Mouse (Mus musculus): ENCODE results near the gene Plekhh1. TPM values are rescaled to one million over a fixed set of nuclear protein-coding genes. Genes with fewer than 3 reads are reported as not detected.
A peak's percentile ranks its signal among the peaks of the same experiment; 100 is the strongest.

The Plekhh1 gene
- polyA plus RNA-seq, 1 experiment from 2014 or later: 4.9 TPM

GRCm38 (mm10) chr12:79060134-79060533, 31.2 kb downstream of the Plekhh1 start:
- Histone ChIP-seq H3K9me3 (no peaks in the 10 kb centered on the region), H3K27me3 (replicated peaks) (no peaks in the 10 kb centered on the region), H3K4me1 (peaks cover 13% of the 10 kb centered on the region; the same call in 1 of the 2 replicates), H3K27ac (peak overlapping the region; percentile 13), H3K9ac (no peak overlapping the region), H3K4me3 (replicated peaks) (no peak overlapping the region), H3K36me3 (0 out of 2 replicates have a peak, but pooled peaks cover under 1% of the 10 kb centered on the region), H3K4me2 (no peak overlapping the region)
- peak; percentile 71; the same call in 1 of the 2 replicates for ATAC-seq (ENCODE audit: insufficient read depth, low FRiP score, low read depth)
- 81% methylated on average over 9 of the region's 9 CpGs for WGBS

- Histone ChIP-seq H3K4me3 (replicated peaks) (no peak overlapping the region), H3K36me3 (no peaks in the 10 kb centered on the region), H3K27me3 (replicated peaks) (no peaks in the 10 kb centered on the region), H3K4me1 (peaks cover 13% of the 10 kb centered on the region; the same call in 1 of the 2 replicates), H3K27ac (peak overlapping the region; percentile 13), H3K9ac (no peak overlapping the region), H3K9me3 (no peaks in the 10 kb centered on the region), H3K4me2 (no peak overlapping the region)
- WGBS: 65% methylated on average over 7 of the region's 7 CpGs
- no peak for ATAC-seq (ENCODE audit: insufficient read depth, low FRiP score, low read depth)
Measured at GRCm38 (mm10) chr12:79060766-79061652, 32.0 kb downstream of the Plekhh1 start.

GRCm38 (mm10) chr12:79064451-79064850, 35.5 kb downstream of the Plekhh1 start:
- Histone ChIP-seq H3K9ac (no peak overlapping the region), H3K27me3 (replicated peaks) (no peaks in the 10 kb centered on the region), H3K9me3 (no peaks in the 10 kb centered on the region), H3K27ac (no peak overlapping the region), H3K4me3 (replicated peaks) (no peak overlapping the region), H3K36me3 (no peaks in the 10 kb centered on the region), H3K4me2 (no peak overlapping the region), H3K4me1 (peaks cover 13% of the 10 kb centered on the region; the same call in 1 of the 2 replicates)
- ATAC-seq (ENCODE audit: insufficient read depth, low FRiP score, low read depth): no peak
- 84% methylated on average over 13 of the region's 13 CpGs for WGBS

GRCm38 (mm10) chr12:79066431-79066830, 37.5 kb downstream of the Plekhh1 start:
- Histone ChIP-seq H3K27me3 (replicated peaks) (no peaks in the 10 kb centered on the region), H3K36me3 (0 out of 2 replicates have a peak, but pooled peaks cover 5% of the 10 kb centered on the region), H3K4me1 (peaks cover 3% of the 10 kb centered on the region; the same call in 1 of the 2 replicates), H3K9ac (no peak overlapping the region), H3K9me3 (no peaks in the 10 kb centered on the region), H3K4me2 (no peak overlapping the region), H3K4me3 (replicated peaks) (no peak overlapping the region), H3K27ac (no peak overlapping the region)
- no peak for ATAC-seq (ENCODE audit: insufficient read depth, low FRiP score, low read depth)
- WGBS: 83% methylated on average over 9 of the region's 9 CpGs

- Histone ChIP-seq H3K27me3 (replicated peaks) (no peaks in the 10 kb centered on the region), H3K4me3 (replicated peaks) (no peak overlapping the region), H3K4me2 (no peak overlapping the region), H3K36me3 (0 out of 2 replicates have a peak, but pooled peaks cover 5% of the 10 kb centered on the region), H3K9ac (no peak overlapping the region), H3K4me1 (no peaks in the 10 kb centered on the region), H3K27ac (no peak overlapping the region), H3K9me3 (no peaks in the 10 kb centered on the region)
- ATAC-seq (ENCODE audit: insufficient read depth, low FRiP score, low read depth): no peak
- WGBS: 85% methylated on average over 5 of the region's 5 CpGs
Measured at GRCm38 (mm10) chr12:79067526-79067925, 38.6 kb downstream of the Plekhh1 start.

GRCm38 (mm10) chr12:79068306-79068705, 39.3 kb downstream of the Plekhh1 start:
- H3K27ac ChIP-seq: no peak overlapping the region
- no peak overlapping the region for H3K4me2 ChIP-seq
- no peak overlapping the region for H3K4me3 ChIP-seq (replicated peaks)
- 0 out of 2 replicates have a peak, but pooled peaks cover 9% of the 10 kb centered on the region for H3K36me3 ChIP-seq
- no peaks in the 10 kb centered on the region for H3K9me3 ChIP-seq
- 92% methylated on average over 11 of the region's 11 CpGs for WGBS
- no peaks in the 10 kb centered on the region for H3K27me3 ChIP-seq (replicated peaks)
- ATAC-seq (ENCODE audit: insufficient read depth, low FRiP score, low read depth): no peak
- no peak overlapping the region for H3K9ac ChIP-seq
- H3K4me1 ChIP-seq: no peaks in the 10 kb centered on the region

- peaks cover 10% of the 10 kb centered on the region; the same call in 1 of the 2 replicates for H3K36me3 ChIP-seq
- no peaks in the 10 kb centered on the region for H3K27me3 ChIP-seq (replicated peaks)
- no peak for ATAC-seq (ENCODE audit: insufficient read depth, low FRiP score, low read depth)
- no peaks in the 10 kb centered on the region for H3K9me3 ChIP-seq
- no peak overlapping the region for H3K27ac ChIP-seq
- 81% methylated on average over 6 of the region's 6 CpGs for WGBS
- no peak overlapping the region for H3K9ac ChIP-seq
- H3K4me1 ChIP-seq: no peaks in the 10 kb centered on the region
- no peak overlapping the region for H3K4me3 ChIP-seq (replicated peaks)
- no peak overlapping the region for H3K4me2 ChIP-seq
Measured at GRCm38 (mm10) chr12:79069187-79069608, 40.2 kb downstream of the Plekhh1 start.

- ATAC-seq (ENCODE audit: insufficient read depth, low FRiP score, low read depth): no peak
- Histone ChIP-seq H3K9me3 (no peaks in the 10 kb centered on the region), H3K9ac (no peak overlapping the region), H3K27ac (no peak overlapping the region), H3K4me3 (replicated peaks) (no peak overlapping the region), H3K4me1 (no peaks in the 10 kb centered on the region), H3K36me3 (peaks cover 10% of the 10 kb centered on the region; the same call in 1 of the 2 replicates), H3K27me3 (replicated peaks) (no peaks in the 10 kb centered on the region), H3K4me2 (no peak overlapping the region)
- 88% methylated on average over 6 of the region's 6 CpGs for WGBS
Measured at GRCm38 (mm10) chr12:79069916-79070315, 41.0 kb downstream of the Plekhh1 start.

GRCm38 (mm10) chr12:79070736-79071333, 41.9 kb downstream of the Plekhh1 start:
- Histone ChIP-seq H3K4me1 (no peaks in the 10 kb centered on the region), H3K4me2 (no peak overlapping the region), H3K27me3 (replicated peaks) (no peaks in the 10 kb centered on the region), H3K36me3 (peaks cover 12% of the 10 kb centered on the region), H3K9ac (no peak overlapping the region), H3K4me3 (replicated peaks) (no peak overlapping the region), H3K9me3 (no peaks in the 10 kb centered on the region), H3K27ac (no peak overlapping the region)
- ATAC-seq (ENCODE audit: insufficient read depth, low FRiP score, low read depth): no peak
- WGBS: 81% methylated on average over 9 of the region's 9 CpGs

GRCm38 (mm10) chr12:79072576-79072975, 43.6 kb downstream of the Plekhh1 start:
- no peak for ATAC-seq (ENCODE audit: insufficient read depth, low FRiP score, low read depth)
- Histone ChIP-seq H3K9me3 (no peaks in the 10 kb centered on the region), H3K4me3 (replicated peaks) (no peak overlapping the region), H3K4me2 (no peak overlapping the region), H3K27ac (no peak overlapping the region), H3K4me1 (no peaks in the 10 kb centered on the region), H3K9ac (no peak overlapping the region), H3K27me3 (replicated peaks) (no peaks in the 10 kb centered on the region), H3K36me3 (peaks cover 24% of the 10 kb centered on the region)
- WGBS: 92% methylated on average over 6 of the region's 6 CpGs

- H3K36me3 ChIP-seq: peaks cover 27% of the 10 kb centered on the region
- H3K4me1 ChIP-seq: no peaks in the 10 kb centered on the region
- H3K9ac ChIP-seq: no peak overlapping the region
- no peak overlapping the region for H3K4me3 ChIP-seq (replicated peaks)
- no peaks in the 10 kb centered on the region for H3K9me3 ChIP-seq
- no peak overlapping the region for H3K4me2 ChIP-seq
- ATAC-seq (ENCODE audit: insufficient read depth, low FRiP score, low read depth): no peak
- no peaks in the 10 kb centered on the region for H3K27me3 ChIP-seq (replicated peaks)
- 87% methylated on average over 6 of the region's 6 CpGs for WGBS
- H3K27ac ChIP-seq: no peak overlapping the region
Measured at GRCm38 (mm10) chr12:79073362-79073761, 44.4 kb downstream of the Plekhh1 start.
